Mouse (Mus musculus): ENCODE measurements around the gene Diexf.
A peak's percentile ranks its signal among the peaks of the same experiment; 100 is the strongest.

The Diexf gene

DNA sequence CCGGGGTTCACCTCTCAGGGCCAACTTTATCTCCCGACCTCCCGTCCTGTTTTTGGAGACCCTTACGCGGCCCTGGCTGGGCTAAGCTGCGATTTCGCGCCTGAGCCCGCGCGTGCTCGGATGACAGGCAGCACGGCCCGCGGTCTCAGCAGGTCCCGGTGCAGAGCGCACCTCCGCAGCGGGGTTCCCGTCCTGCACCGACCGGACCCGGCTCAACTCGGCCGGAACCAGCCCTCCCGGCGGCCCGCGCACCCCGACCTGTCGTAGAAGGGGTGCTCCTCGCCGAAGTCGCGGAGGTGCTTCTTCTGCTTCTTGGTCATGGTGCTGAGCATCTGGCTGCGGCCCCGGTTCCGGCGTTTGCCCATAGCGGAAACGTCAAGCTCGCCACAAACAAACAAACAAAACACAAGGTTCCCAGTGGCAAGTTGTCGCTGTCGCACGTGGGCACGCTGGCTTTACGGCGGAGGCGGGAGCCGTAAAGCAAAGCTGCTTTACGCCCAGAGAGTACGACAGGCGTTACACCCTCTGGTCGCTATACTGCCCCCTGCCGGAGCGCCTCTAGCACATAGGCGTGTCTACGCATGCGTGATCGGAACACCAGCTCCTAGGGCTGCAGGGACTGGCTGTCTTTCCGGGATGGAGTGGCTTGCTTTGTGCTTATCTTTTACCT lies at the start of gene Diexf:
TSS of gene Diexf (minus strand) at position 487 of the 670 bp plus-strand sequence.
- peak; percentile 93 for DNase-seq (ENCODE audit: low spot score)

DNA sequence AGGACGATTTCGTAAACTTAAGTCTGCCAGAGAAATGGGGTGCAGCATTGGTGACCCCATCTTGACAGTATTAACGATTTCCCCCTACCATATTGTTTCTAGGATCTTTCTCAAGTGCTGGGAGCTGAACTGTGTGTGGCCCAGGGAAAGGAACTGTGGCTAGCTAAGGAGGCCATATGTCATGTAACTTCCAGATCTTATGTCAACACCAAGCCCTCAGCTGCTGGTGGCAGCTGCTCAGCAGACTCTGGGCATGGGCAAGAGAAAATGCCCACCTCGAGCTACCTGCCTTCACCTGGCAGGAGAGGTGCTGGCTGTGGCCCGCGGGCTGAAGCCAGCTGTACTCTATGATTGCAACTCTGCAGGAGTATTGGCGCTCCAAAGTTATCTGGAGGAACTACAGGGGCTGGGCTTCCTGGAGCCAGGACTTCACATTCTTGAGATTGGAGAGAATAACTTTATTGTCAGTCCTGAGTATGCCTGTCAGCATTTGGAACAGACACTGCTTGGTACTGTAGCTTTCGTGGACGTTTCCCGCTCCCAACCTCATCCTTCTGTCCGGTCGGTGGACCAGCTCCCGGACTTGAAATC lies 44.2 kb upstream of the Diexf start:
- DNase-seq (ENCODE audit: low spot score) = no peak

DNA sequence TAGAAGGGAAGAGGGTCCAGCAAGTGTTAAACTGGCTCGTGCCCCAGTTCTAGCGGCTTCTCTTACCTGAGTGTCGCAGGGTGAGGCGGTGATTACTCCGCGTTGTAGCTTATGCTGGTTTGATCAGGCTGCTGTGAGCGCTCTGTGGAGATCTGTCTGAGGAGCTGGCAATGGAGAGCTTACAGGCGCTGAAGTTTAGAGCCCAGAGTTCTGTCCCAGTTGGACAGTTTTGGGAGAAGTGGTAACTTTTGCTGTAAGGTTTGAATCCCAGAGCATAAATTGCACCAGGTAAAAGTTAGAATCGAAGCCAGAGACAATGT lies 43.7 kb upstream of the Diexf start:
- no peak for DNase-seq (ENCODE audit: low spot score)

DNA sequence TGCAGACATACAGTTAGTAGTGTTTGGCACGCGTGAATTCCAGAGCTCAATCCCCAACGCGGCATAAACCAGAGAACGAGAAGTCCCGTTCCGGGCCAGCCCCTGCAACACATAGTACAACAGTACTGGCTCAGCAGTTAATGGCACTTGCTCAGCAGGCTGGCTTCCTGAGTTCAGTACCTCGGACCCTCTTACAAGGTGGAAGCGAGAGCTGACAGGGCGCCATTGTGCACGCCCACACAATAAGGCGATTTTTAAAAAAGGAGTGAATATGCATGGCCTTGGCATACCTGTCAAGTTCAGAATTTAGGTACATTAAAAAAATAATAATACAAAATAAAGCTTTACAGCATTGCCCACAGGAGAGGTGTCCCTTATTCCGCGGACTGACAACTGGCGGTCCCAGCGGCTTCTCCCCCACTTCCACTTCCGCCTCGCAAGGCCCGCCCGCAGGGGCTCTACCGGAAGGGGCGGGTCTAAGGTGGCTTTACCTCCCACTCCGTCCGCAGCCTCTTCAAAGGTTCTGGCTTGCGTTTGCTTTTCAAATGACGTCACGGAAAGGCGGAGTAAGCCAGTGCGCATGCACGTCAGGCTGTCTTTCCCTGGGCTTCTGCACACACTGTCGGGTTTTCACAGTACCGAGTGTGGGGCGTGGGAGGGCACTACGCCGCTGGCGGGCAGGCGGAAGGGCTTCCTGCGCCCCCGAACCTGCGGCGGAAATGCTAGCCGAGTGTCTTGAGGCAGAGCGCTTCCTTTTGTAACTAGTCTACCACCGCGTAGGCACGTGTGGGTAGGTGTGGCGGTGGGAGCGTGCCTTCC lies 43.1 kb upstream of the Diexf start:
- peak; percentile 99 for DNase-seq (ENCODE audit: low spot score)

DNA sequence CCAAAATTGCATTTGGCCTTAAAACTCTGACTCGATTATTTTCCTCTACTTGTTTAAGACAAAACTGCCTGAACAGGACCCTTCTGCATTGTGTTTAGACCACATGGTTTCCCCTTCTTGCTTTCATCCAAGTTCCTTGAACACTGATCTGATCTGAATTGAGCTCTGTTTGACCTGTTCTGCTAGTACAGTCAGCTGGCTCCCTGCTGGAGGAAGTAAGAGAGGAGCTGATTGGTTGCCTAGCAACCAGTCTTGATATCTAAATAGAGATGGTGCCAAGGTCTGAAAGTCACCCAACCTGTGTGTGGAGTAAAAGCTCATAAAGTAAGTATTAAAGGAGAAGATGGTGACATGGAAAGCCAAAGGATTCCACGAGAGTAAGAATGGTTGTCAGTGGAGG lies 39.8 kb upstream of the Diexf start:
- peak; percentile 63 for DNase-seq (ENCODE audit: low spot score)

DNA sequence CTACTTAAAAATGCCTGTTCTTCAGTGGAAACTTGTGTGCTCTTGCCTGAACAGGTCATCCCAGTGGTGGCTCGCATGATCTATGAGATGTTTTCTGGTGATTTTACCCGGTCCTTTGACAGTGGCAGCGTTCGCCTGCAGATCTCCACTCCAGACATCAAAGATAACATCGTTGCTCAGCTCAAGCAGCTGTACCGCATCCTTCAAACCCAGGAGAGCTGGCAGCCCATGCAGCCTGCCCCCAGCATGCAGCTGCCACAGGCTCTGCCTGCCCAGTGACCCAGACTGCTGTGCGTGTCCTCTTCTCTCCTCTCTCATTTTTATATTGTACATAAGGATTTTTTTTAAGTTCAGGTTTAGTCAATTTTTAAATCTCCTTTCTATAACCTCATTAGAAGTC lies 39.2 kb upstream of the Diexf start:
- DNase-seq (ENCODE audit: low spot score) = no peak

DNA sequence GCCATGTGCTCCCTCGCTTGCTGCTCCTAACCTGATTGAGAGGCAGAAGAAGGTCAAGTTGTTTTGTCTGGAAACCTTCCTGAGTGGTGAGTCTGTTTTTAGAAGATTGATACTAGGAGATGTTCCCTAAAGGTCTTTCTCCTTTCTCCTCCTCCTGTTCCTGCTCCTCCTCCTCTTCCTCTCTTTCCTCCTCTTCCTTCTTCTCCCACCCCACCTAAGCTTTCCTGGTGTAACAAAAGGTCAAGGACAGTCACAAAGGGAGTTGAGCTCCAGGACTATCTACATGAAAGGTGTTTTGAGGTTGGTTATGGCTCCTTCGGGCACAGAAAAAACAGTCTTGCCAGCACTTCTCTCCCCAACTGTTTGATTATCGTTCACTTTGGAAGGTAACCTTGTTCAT lies 37.7 kb upstream of the Diexf start, which contains the start of gene A130010J15Rik:
TSS of gene A130010J15Rik (plus strand) at position 301 of the 400 bp plus-strand sequence.
- DNase-seq (ENCODE audit: low spot score) = no peak

DNA sequence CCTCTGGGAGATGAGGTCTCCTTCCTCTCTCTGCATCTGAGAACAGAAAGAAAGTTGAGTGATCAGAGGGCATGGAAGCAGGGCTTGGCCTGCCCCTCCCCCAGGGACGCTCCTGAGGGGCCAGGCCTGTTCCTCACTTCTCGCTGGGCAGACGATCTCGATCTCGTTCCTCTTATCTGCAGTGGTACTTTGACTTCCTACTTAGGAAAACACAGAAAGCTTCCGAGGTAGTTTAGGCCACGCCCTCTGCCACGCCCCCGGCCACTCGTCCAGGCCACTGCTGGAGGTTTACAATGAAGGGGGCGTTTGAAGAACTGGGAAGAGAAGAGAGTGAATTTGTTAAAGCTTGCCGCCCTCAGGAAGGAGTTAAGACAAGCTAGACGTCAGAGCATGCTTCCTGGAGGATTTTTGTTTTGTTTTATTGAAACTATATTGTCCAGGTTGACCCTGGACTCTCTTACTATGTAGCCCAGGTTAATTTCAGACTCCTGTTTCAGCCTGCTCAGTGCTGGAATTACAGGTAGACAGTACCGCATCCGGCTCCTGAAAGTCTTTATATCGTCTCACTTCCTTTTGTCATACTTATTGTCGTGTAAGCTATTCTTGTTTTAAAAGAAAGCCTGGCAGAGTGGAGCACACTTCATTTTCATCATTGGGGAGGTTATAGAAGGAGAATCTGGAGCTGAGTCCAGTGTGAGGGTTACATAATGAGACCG lies 30.4 kb upstream of the Diexf start:
- DNase-seq (ENCODE audit: low spot score) = peak; percentile 32

DNA sequence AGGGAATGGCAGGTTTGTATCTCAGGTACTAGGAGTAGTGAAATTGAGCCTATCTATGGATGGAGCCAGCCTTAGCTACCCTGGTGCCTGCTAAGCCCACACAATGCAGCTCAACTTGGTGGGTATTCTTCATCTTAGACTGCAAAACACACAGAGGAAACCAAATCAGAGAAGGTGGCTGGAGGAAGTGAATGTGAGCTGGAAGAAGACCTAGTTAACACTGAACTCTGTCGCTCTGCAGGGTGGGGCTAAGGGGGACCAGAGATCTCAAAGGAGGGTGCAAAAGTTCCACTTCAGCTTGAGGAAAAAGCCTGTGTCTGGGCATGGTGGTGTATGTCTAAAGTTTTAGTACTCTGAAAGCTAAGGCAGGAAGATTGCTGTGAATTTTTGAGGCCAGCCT lies 29.5 kb upstream of the Diexf start:
- DNase-seq (ENCODE audit: low spot score) = peak; percentile 27

DNA sequence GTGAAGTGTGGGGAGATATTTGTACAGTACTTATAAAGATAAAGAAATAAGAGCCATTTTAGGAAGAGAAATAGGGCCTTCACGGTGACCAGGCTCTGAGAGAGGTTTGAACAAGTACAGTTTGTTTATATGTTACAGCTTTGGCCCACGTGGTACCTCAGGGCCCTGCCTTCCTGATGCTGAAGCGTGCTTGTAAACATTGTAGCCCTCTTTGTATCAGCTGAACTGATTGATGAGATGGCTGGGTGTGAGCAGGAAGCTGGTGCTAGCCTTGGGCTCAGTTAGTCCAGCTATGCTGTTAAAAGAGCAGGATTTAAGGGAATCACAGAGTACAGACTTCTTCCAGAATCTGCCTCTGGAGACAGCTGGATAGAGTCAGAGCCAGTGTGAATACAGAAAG lies 29.1 kb upstream of the Diexf start:
- peak; percentile 42 for DNase-seq (ENCODE audit: low spot score)

DNA sequence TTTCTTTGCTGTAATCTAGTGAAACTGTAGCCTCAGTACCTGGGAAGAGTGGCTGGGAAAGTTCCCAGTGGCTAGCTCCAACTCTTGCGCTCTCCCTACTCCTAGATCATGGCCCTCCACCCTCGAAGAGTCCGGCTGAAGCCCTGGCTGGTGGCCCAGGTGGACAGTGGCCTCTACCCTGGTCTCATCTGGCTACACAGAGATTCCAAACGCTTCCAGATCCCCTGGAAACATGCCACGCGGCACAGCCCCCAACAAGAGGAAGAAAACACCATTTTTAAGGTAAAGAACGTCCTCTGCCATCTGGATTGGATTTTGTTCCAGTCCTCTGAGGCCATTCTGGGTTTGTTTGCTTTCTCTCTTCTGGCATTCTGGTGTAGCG lies 27.0 kb upstream of the Diexf start:
- DNase-seq (ENCODE audit: low spot score) = no peak

DNA sequence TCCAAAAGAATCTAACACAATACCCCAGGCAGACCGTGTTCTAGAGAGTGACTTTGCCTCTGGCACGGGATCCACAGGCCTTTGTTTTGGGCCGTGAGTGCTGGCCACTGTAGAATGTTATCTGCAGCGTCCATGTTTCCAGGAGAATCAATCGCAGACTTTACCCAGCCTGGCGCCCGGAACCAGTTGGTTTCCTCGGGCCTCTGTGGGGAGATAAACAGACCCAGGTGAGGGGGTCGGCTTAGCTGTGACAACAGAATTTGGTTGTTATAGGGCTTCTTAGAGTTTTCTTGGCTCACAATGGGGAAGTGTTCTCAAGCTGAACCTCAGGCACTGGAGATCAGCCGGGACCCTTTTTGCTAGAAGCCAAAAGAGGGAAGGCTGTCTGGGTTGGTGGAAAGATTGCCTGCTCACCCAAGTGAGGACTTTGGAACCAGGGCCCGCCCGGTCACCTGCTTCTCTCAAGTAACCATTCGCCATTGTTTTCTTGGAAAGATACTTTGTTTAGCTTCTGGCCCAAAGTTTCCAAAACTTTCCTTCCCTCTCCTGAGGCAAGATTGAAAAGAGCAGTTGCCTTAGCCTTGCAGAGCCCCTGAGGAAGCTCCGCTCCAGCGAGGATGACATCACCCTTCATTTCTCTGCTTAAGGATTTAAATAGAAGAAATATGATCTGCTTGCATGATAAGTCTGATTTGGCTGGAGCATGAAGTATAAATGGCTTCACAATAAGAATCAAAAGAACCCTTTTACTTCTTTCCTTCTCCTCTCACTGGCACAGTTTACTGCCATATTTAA lies 26.4 kb upstream of the Diexf start:
- DNase-seq (ENCODE audit: low spot score) = no peak

DNA sequence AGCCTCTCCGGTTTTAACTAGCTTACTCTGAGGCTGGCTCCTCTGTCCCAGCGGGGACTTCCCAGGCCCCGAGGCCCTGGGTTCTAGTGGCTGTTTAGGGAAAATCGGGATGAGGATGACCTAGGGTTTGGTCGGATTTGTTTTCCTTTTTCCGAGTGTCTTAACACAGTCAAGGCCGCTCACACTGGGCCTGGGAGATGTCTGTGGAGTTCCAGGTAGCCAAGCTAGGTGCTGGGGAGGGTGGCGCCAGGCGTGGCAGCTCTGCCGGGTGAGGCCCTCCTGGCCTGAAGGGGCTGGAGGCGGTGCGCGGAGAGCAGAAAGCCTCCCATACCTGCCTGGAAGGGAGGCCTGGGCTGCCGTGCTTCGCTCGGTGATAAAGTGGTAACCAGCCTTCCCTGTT lies 23.5 kb upstream of the Diexf start:
- DNase-seq (ENCODE audit: low spot score) = no peak

DNA sequence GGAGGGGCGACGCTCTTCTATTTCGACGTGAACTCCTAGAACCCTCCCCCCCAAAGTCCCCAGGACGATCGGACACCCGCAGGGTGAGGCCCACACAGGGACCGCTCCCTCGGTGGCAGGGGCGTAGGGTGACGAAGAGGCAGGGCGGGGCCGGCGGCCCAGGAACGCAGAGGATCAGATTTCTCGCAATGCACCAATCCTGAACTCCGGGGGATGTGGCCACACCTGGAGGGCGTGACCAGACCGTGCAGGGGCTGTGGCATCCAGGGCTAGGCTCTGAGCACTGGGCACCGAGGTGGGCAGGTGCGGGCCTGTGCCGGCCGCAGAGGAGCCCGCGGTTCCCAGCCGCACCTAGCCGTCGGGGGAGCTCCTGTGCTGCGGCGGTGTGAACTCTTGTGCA lies 22.8 kb upstream of the Diexf start, which contains the start of gene Irf6:
TSS of gene Irf6 (plus strand) at position 240 of the 400 bp plus-strand sequence.
- peak; percentile 64 for DNase-seq (ENCODE audit: low spot score)

DNA sequence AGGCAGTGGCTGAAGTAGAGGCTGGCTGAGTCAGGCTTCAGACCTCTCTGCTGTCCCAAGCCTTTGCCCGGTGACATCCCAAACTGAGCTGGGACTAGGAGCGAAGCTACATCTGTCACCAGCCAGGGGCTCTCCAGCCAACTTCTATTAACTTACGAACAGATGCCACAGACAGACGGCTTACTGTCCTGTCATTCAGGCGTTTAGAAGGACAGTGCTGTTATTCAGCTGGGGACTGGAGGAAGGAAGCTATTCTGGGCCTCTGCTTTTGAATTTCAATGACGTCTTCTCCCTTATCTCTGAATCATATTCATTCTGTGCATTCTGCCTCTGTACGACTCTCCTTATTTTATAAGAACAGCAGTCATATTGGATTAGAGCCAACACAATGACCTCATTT lies 21.1 kb upstream of the Diexf start:
- no peak for DNase-seq (ENCODE audit: low spot score)

DNA sequence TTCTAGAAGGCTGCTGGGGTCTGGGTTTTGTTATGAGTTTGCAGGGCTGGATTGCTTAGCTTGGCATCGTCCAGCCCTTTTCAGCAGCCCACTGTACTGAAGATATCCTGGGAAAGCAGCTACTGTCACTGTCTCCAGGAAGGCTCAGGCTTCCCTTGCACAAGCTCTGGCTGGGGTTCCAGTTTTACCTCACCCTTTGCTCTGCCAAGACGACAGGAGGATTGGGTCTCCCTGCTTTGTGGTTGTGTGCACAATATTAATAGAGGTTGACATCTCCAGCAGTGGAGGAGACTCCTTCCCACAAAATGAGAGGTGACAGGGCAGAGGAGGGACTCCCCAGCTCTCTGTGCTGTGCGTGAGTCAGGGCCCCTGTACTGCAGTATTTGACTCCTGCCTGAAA lies 19.2 kb upstream of the Diexf start:
- DNase-seq (ENCODE audit: low spot score) = no peak

DNA sequence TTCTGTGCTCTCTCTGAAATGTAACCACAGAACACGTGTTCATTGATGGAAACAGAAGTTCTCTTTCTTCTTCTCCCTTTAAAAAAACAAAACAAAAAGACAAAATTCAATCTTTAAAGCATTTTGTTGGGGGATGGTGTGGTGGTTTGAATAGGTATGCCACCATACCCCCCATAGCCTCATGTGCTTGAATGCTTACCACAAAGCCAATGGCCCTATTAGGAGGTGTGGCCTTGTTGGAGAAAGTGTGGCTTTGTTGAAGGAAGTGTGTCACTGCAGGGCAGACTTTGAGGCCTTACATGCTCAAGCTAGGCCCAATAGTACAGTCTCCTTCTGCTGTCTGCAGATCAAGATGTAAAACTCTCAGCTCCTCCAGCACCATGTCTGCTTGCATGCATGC lies 16.3 kb upstream of the Diexf start:
- peak; percentile 41 for DNase-seq (ENCODE audit: low spot score)

DNA sequence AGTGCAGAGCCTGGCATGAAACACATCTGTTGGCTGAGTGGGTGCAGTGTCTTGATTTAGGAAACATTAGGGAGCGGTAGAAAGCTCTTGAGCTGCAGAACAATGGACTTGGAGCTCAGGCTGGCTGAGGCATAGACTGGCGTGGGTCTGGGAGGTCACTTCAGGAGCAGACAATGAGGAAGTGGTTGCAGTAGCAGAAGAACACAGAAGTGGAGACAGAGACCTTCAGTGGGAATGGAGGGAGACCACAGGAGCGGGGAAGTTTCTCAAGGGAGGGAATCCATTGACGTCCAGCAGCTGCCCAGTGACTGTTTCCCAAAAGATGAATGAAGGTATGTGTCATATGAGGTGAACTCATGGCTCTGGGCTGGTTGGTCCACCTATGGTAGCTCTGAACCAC lies 15.0 kb upstream of the Diexf start:
- DNase-seq (ENCODE audit: low spot score) = no peak

DNA sequence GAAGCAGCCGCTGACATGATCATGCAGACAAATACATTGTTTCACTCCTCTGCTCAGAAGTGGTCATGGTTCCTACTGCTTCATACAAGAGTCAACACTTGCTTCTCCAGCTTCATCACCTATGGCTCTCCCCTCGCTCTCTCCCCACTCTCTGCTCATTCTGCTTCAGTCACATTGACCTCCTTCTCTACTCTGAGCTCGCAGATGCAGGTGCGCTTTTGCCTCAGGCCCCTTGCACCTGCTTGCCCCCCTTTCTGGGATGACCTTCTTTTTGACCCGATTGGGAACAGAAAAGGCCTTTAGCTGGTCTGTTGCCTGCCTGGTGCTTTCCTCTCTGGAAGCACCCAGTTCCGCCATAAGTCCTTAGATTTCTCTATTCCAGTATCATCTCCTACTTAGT lies 14.4 kb upstream of the Diexf start:
- no peak for DNase-seq (ENCODE audit: low spot score)

DNA sequence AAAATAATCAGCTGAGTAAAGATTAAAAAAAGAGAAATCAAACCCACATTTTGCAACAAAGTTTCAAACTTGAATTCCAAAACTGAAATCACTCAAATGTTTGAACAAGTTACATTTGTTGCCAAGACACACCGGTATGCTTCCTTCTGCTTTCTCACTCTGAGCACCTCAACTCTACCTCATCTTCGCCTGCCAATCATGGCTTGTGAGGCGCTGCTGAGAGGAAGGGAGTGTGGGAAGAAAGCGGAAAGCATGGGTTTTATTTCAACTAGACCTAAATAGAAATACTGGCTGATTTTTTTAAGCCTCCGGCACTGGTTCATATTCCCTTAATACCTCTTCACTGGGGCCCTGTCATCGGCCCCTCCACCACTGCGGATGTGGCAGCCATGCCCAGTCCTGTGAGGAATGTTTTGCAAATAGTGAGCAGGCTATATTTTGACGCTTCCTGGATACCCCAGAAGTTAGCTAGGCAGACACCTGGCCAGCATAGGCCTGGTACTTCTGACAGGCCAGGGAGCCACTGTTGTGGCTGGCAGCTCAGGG lies 12.5 kb upstream of the Diexf start:
- no peak for DNase-seq (ENCODE audit: low spot score)

DNA sequence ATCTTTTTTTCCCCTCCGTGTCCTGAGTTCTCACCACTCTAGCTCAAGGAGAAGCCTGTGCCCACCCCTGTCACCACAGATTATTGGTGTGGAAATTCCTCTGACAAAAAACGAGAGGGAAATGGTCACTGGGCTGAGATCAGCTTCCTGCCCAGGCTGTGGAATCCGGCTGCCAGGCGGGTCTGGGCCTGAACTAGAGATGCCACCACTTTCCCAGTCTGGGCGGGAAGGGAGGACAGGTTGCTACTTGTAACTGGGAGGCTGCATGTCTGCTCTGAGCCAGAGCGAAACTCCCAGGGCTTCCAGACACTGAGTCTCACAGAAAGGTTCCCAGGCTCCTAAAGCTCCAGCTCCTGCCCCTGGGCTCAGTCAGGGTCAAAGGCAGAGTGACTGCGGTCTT lies 11.0 kb upstream of the Diexf start:
- no peak for DNase-seq (ENCODE audit: low spot score)

DNA sequence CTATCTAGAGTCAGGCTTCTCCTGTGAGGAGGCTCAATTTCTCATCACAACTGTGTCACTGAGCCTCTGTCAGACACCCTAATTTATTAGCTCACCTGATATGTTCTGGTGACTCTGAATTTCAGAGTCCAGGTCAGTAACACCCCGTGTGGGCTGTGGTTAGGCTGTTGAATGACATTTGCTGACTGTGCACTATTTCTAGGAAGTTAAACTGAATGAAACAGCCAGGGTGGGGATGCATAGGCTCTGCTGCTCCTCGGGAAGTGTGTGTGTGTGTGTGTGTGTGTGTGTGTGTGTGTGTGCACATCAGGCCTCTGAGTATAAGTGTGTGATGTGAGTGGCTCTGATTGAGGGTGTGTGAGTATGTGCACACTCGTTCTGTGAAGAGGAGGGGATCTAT lies 8.6 kb upstream of the Diexf start:
- DNase-seq (ENCODE audit: low spot score) = no peak

Measured in T-cell, adult 2 months (primary cell).